Comparison of ENCODE assay signal across 9 mouse cellular contexts in the genomic region with DNA sequence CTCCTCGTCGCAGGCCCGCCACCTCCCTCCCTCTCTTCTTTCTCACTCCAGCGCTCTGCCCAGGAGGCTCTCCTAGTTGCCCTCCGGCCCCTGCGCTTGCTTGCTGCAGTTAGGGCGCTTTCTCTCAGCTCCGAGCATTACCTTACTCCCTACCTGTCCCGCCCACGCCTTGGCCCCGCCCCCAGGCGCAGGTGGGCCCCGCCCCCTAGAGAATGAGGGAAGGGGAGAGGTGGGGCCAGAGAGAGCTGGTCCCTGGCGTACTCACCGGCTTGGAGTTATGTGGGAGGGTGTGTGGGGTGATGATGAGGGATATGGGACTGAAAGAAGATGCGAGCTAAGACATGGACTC. TPM values are rescaled to one million over a fixed set of nuclear protein-coding genes. Genes with fewer than 3 reads are reported as not detected.
DNase-seq lines count a peak whose midpoint lies in the region; ATAC-seq and TF ChIP-seq lines count a peak whose summit lies in the region.
"Had no signal": no experiment of that assay in that cellular context is flagged by ENCODE, and none has a peak within 500 bp of the region (broad histone marks: within the 10 kb centered on the region; RNA-seq: fewer than 3 reads in every experiment).

No protein-coding gene starts in this region.

- peak overlapping the region; percentile 99 for H3K4me2 ChIP-seq in forebrain, embryonic 11.5 days (ENCODE audit: low read depth, low read length, severe bottlenecking)
- peak overlapping the region; percentile 88 for H3K4me2 ChIP-seq in liver, postnatal 0 days (ENCODE audit: low read depth, low read length)

- no peak overlapping the region for H3K27ac ChIP-seq in forebrain, embryonic 11.5 days (ENCODE audit: low read depth, low read length)
- H3K27ac ChIP-seq in liver, postnatal 0 days (ENCODE audit: low read depth), result no peak overlapping the region

- H3K4me3 ChIP-seq in forebrain, embryonic 11.5 days (ENCODE audit: low read depth, low read length), result peak overlapping the region; percentile 60
- peak overlapping the region; percentile 51 for H3K4me3 ChIP-seq in liver, postnatal 0 days (ENCODE audit: low read depth, low read length)

- 1% methylated on average over 16 of the region's 16 CpGs for WGBS in forebrain, embryonic 11.5 days
- 2% methylated on average over 16 of the region's 16 CpGs for WGBS in liver, postnatal 0 days (ENCODE audit: insufficient replicate concordance)

- ATAC-seq in forebrain, embryonic 11.5 days (replicated peaks; ENCODE audit: low FRiP score), result peak; percentile 67; the same call in 1 of the 2 replicates
- no peak for ATAC-seq in liver, postnatal 0 days
- ATAC-seq in activated CD4-positive, CD25-positive, alpha-beta regulatory T cell, adult 4 months, result no peak

- peak; percentile 8 for DNase-seq in gastrocnemius, postnatal 25 days
- DNase-seq in gastrocnemius, postnatal 36 days, result no peak
- peak; percentile 93 for DNase-seq in ES-CJ7 (ENCODE audit: low read depth, low spot score)
- DNase-seq in forebrain, embryonic 11.5 days (ENCODE audit: low spot score), result no peak
- peak; percentile 91 for DNase-seq in kidney, adult 9 months
- DNase-seq in liver, postnatal 0 days, result peak; percentile 40
- peak; percentile 8 to 10 for DNase-seq in right cerebral cortex, postnatal 36 days (ENCODE audit: low spot score in 2 of 2)

- peaks cover 25% of the 10 kb centered on the region for H3K27me3 ChIP-seq in forebrain, embryonic 11.5 days (ENCODE audit: control insufficient read depth, insufficient read depth, low read length)
- H3K27me3 ChIP-seq in liver, postnatal 0 days (ENCODE audit: insufficient read depth, low read length), result peaks cover 38% of the 10 kb centered on the region

- TF ChIP-seq CTCF in liver, postnatal 0 days (IDR thresholded peaks at IDR 0.05; ENCODE audit: low read depth), result no peak

- TF ChIP-seq EP300 in liver, postnatal 0 days (IDR thresholded peaks at IDR 0.05; ENCODE audit: low read depth), result no peak

- no peaks in the 10 kb centered on the region for H3K9me3 ChIP-seq in forebrain, embryonic 11.5 days (ENCODE audit: control insufficient read depth, low read length)
- H3K9me3 ChIP-seq in liver, postnatal 0 days (ENCODE audit: low read length), result no peaks in the 10 kb centered on the region

- no peaks in the 10 kb centered on the region for H3K36me3 ChIP-seq in forebrain, embryonic 11.5 days (ENCODE audit: control insufficient read depth, insufficient read depth, low read length)
- H3K36me3 ChIP-seq in liver, postnatal 0 days (replicated peaks; ENCODE audit: insufficient read depth, low read length), result no peaks in the 10 kb centered on the region

- intact Hi-C loops in gastrocnemius, postnatal 36 days (cut with DNase I), result no loop called here

- H3K9ac ChIP-seq in forebrain, embryonic 11.5 days (ENCODE audit: low read length), result peak overlapping the region; percentile 59
- 0 out of 2 replicates have a peak overlapping the region, but pooled peaks have one; percentile 11 for H3K9ac ChIP-seq in liver, postnatal 0 days (replicated peaks)

- peaks cover 4% of the 10 kb centered on the region; the same call in 1 of the 2 replicates for H3K4me1 ChIP-seq in forebrain, embryonic 11.5 days (replicated peaks; ENCODE audit: control insufficient read depth, insufficient read depth, low read length)
- H3K4me1 ChIP-seq in liver, postnatal 0 days (ENCODE audit: insufficient read depth), result peaks cover 7% of the 10 kb centered on the region; the same call in 1 of the 2 replicates

RNA-seq across cellular contexts. Expression of a gene that starts 0.4 kb away (rescaled TPM):
- total RNA-seq in gastrocnemius, postnatal 25 days (2021), result 1 to 10 TPM; 1.4 to 1.5 TPM
- total RNA-seq in gastrocnemius, postnatal 36 days (2021), result 1 to 10 TPM in 1 of 2 experiments, under 1 TPM in 1; 0.99 to 1.7 TPM
- polyA plus RNA-seq in forebrain, embryonic 11.5 days (2014; fragmentation: Nextera tagmentation; extraction: Ambion mirVana), result not detected in 2 replicates
- polyA plus RNA-seq in liver, postnatal 0 days (2015; fragmentation: Nextera tagmentation; extraction: Ambion mirVana), result 0.02 and 0.04 TPM in 2 replicates
- polyA plus RNA-seq in activated CD4-positive, CD25-positive, alpha-beta regulatory T cell, adult 4 months (2017; shearing (Covaris generic)), result under 1 TPM in 1 of 2 experiments, not detected in 1; 0.13 TPM

RNA-seq across cellular contexts. Expression of a gene that starts 0.6 kb away (rescaled TPM):
- total RNA-seq in gastrocnemius, postnatal 25 days (2021), result under 1 TPM in 1 of 2 experiments, not detected in 1; 0.24 TPM
- total RNA-seq in gastrocnemius, postnatal 36 days (2021), result not detected
- not detected in 2 replicates for polyA plus RNA-seq in forebrain, embryonic 11.5 days (2014; fragmentation: Nextera tagmentation; extraction: Ambion mirVana)
- not detected in 2 replicates for polyA plus RNA-seq in liver, postnatal 0 days (2015; fragmentation: Nextera tagmentation; extraction: Ambion mirVana)
- not detected for polyA plus RNA-seq in activated CD4-positive, CD25-positive, alpha-beta regulatory T cell, adult 4 months (2017; shearing (Covaris generic))
- total RNA-seq: layer of hippocampus, postnatal 25 days had no signal

Comparison
In these comparisons a context has a peak if more than half of its experiments do, and no peak if none do; other contexts are left out.
1. DNase-seq: peak in gastrocnemius, postnatal 25 days (single experiment), ES-CJ7 (single experiment), kidney, adult 9 months (single experiment), liver, postnatal 0 days (single experiment) and right cerebral cortex, postnatal 36 days (2 of 2); none in gastrocnemius, postnatal 36 days (0 of 2) and forebrain, embryonic 11.5 days (single experiment).